ENCODE assay signal across 17 mouse cellular contexts in genomic region chr9:75259656-75260055, GRCm38 (mm10). TPM values are rescaled to one million over a fixed set of nuclear protein-coding genes. Genes with fewer than 3 reads are reported as not detected.
A peak's percentile ranks its signal among the peaks of the same experiment; 100 is the strongest.
DNase-seq lines count a peak whose midpoint lies in the region; ATAC-seq and TF ChIP-seq lines count a peak whose summit lies in the region.
"Had no signal": no experiment of that assay in that cellular context is flagged by ENCODE, and none has a peak within 500 bp of the region (broad histone marks: within the 10 kb centered on the region; RNA-seq: fewer than 3 reads in every experiment).

No protein-coding gene starts in this region.

- no peak for TF ChIP-seq POLR2A in kidney, adult 2 months (IDR thresholded peaks at IDR 0.05; ENCODE audit: low read depth, low read length)

- no peaks in the 10 kb centered on the region for H3K4me1 ChIP-seq in kidney, adult 2 months (ENCODE audit: control insufficient read depth, insufficient read depth, low read length)

- H3K27ac ChIP-seq in kidney, adult 2 months (ENCODE audit: insufficient read depth, low read depth, low read length) = no peak overlapping the region
- H3K27ac ChIP-seq: embryonic facial prominence, embryonic 12.5 days; forebrain, embryonic 15.5 days had no signal

- intact Hi-C loops in gastrocnemius, postnatal 14 days (cut with DNase I; ENCODE audit: low total_unique reads) = no loop called here

- ATAC-seq in erythroblast, adult 5-6 weeks (replicated peaks; ENCODE audit: low FRiP score, poor library complexity, severe bottlenecking) = no peak
- ATAC-seq: forebrain, embryonic 15.5 days; midbrain, embryonic 16.5 days had no signal

- H3K4me3 ChIP-seq in kidney, adult 2 months (ENCODE audit: insufficient read depth, low read depth, low read length) = no peak overlapping the region
- H3K4me3 ChIP-seq: embryonic facial prominence, embryonic 12.5 days; forebrain, embryonic 15.5 days had no signal

- H3K27me3 ChIP-seq in kidney, adult 2 months (replicated peaks; ENCODE audit: control insufficient read depth, insufficient read depth, low read length) = no peaks in the 10 kb centered on the region
- H3K27me3 ChIP-seq: embryonic facial prominence, embryonic 12.5 days; forebrain, embryonic 15.5 days had no signal

- no peaks in the 10 kb centered on the region for H3K36me3 ChIP-seq in kidney, adult 2 months (ENCODE audit: control insufficient read depth, insufficient read depth, low read length)
- H3K36me3 ChIP-seq: embryonic facial prominence, embryonic 12.5 days; forebrain, embryonic 15.5 days had no signal

- WGBS in kidney, adult 2 months = 92% methylated on average over 4 of the region's 4 CpGs

- DNase-seq in kidney, adult 2 months = no peak
- DNase-seq in kidney, adult 11 months = no peak
- DNase-seq in 416B (ENCODE audit: low read depth) = peak; percentile 46
- peak; percentile 23 for DNase-seq in CD4-positive helper T cell, adult 2 months (ENCODE audit: low read depth, low spot score)
- DNase-seq in c-Kit-negative CD71-positive TER-119-positive erythroid progenitor cells, embryonic 14.5 days (ENCODE audit: low read depth, low spot score) = peak; percentile 1
- no peak for DNase-seq in gastrocnemius, postnatal 14 days
- DNase-seq: adrenal gland, postnatal 25 days; cerebellum, adult 11-12 months; heart, postnatal 36 days; kidney, adult 8-10 months; left cerebral cortex, postnatal 4 days; lung, postnatal 14 days; spleen, adult 18-20 months had no signal

- peak; percentile 24; the same call in 1 of the 2 replicates for TF ChIP-seq CTCF in kidney, adult 2 months (conservative IDR thresholded peaks at IDR 0.05; ENCODE audit: insufficient read depth, insufficient read length, low read depth, low read length)

RNA-seq across cellular contexts. Expression of gene Myo5c, which starts 27.8 kb away (rescaled TPM):
- 7.1 and 7.5 TPM in 2 replicates for polyA plus RNA-seq in kidney, adult 2 months (2012; rRNA removed)
- not detected in 2 replicates for total RNA-seq in erythroblast, adult 5-6 weeks (2015; ENCODE audit: low replicate concordance)
- total RNA-seq in erythroblast, adult 5-6 weeks (2017; ENCODE audit: low replicate concordance) = not detected in 2 replicates
- total RNA-seq in gastrocnemius, postnatal 14 days (2021) = 1 to 10 TPM; 5.9 to 9.6 TPM

RNA-seq across cellular contexts. Expression of gene Gnb5, which starts 46.4 kb away (rescaled TPM):
- polyA plus RNA-seq in kidney, adult 2 months (2012; rRNA removed) = 18.0 and 18.1 TPM in 2 replicates
- total RNA-seq in erythroblast, adult 5-6 weeks (2015; ENCODE audit: low replicate concordance) = not detected in 2 replicates
- 0.43 TPM in 1 of 2 replicates, not detected in the other for total RNA-seq in erythroblast, adult 5-6 weeks (2017; ENCODE audit: low replicate concordance)
- total RNA-seq in gastrocnemius, postnatal 14 days (2021) = 10 to 100 TPM in 1 of 2 experiments, 1 to 10 TPM in 1; 7.4 to 11.3 TPM

Comparison
In these comparisons a context has a peak if more than half of its experiments do, and no peak if none do; other contexts are left out.
1. DNase-seq: peak in 416B (single experiment), CD4-positive helper T cell, adult 2 months (single experiment) and c-Kit-negative CD71-positive TER-119-positive erythroid progenitor cells, embryonic 14.5 days (single experiment); none in kidney, adult 2 months (single experiment), kidney, adult 11 months (single experiment) and gastrocnemius, postnatal 14 days (single experiment).
2. RNA of gene Myo5c, which starts 27.8 kb away (total RNA-seq): 5.9 to 9.6 TPM in gastrocnemius, postnatal 14 days; not detected in erythroblast, adult 5-6 weeks; every median in the first group is over 4 times any median in the second.
3. RNA of gene Gnb5, which starts 46.4 kb away (total RNA-seq): 7.4 to 11.3 TPM in gastrocnemius, postnatal 14 days; 0.43 TPM in erythroblast, adult 5-6 weeks; every median in the first group is over 4 times any median in the second.